Mouse (Mus musculus) kidney, adult 2 months (tissue): ENCODE measurements around the gene 1110002E22Rik.

Source experiments
- CTCF ChIP-seq: fragments of 200-500 bp; conservative IDR thresholded peaks from 2 replicates; pipeline ENCODE4 v1.5.1; 2011; ENCODE audit warnings: low read depth, mild to moderate bottlenecking, control low read depth, low read length, moderate library complexity, mixed read lengths; ENCODE audit not compliant: insufficient read depth, insufficient read length
- POLR2A ChIP-seq: fragments of 200-500 bp; IDR thresholded peaks from one replicate; pipeline ENCODE4 v1.6.1; 2011; ENCODE audit warnings: low read depth, low read length, control low read depth

DNA sequence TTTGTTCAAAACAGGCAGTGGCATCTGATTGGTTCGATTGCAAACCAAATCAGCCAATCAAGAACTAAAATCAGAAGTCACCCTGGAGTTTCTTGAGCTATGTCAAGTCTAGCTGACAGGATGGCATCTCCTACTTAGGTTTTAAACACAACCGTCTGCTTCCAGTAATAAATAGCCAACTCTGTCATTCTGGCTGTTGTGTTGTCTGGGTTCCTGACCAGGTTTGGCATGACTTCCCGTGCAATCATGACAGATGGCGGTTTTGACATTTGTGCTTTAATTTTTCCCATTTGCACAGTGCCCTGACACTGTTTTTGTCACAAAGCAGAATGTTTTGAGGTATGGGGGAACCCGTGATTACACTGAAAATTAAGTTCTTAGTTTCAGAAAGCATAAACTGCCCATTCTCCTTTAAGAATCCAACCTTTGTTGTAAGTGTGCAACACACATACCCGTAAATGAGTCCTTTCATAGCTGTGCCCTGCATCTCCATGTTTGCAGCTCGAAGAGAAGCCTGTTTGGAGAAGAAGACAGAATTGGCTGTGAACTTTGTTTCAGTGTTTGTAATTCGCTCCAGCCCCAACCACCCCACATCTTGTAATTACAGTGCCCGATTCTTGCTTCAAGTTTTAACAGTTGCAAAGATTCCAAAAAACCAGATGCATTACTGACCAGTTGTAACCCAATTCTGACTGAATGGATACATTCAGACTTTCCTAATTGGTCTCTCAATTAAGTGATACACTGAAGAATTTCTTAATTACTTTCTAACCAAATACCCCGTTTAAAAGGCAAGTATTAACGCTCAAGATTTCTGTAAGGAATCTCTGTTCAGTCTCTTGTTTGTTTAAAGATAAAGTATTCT, 12.9 kb downstream of the 1110002E22Rik start:
- TF ChIP-seq CTCF (no peak), POLR2A (no peak)
